Mouse (Mus musculus): ENCODE data around the gene Nell1. TPM values are rescaled to one million over a fixed set of nuclear protein-coding genes. Genes with fewer than 3 reads are reported as not detected.

The Nell1 gene
- under 1 TPM in 1 of 2 experiments, not detected in 1; 0.06 TPM for polyA plus RNA-seq (2017; shearing (Covaris generic))

DNA sequence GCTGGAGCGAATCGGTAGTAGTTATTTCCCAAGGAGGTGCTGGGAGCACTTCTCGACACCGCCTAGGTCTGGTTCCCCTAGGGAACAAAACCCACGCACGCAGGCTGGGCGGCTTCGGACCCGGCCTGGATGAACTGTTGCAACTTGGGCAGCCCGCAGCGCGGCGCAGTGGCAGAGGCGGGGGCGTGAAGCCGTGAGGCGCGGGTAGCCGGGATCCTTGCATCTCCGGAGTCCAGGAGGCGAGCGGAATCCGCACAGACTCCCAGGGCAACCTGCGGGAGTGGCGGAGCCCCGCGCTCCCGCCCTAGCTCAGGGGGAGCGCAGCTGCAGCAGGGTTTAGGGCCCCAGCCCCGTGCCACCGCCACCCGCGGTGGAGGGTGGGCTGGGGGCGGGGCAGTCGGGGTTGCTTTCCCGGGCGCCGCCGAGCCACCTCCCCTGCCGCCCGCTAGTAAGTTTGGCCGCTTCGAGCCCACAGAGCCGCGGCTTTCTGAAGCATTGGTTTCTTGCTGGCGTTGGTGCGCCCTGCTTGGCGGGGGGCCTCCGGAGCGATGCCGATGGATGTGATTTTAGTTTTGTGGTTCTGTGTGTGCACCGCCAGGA, at the start of gene Nell1:
Gene Nell1, plus strand, starts transcription at position 24 of the 600 bp plus-strand sequence.

GRCm38 (mm10) chr7:50598890-50599289, 624.2 kb downstream of the Nell1 start, which contains the start of gene 4933405O20Rik:
4933405O20Rik (plus strand) TSS chr7:50599190.

Other genes with a start within 250 kb of the Nell1 start
- 10 to 100 TPM; 58.1 to 59.1 TPM for gene Htatip2, start 215.7 kb upstream of the Nell1 start, polyA plus RNA-seq (2017; shearing (Covaris generic))
- 10 to 100 TPM; 45.7 to 73.4 TPM for gene Prmt3, start 196.5 kb upstream of the Nell1 start, polyA plus RNA-seq (2017; shearing (Covaris generic))
- gene Slc6a5, start 64.7 kb upstream of the Nell1 start, polyA plus RNA-seq (2017; shearing (Covaris generic)) = not detected